Comparison of ENCODE assay signal across 8 mouse cellular contexts in genomic region chr1:90691157-90691594, GRCm38 (mm10).
A peak's percentile ranks its signal among the peaks of the same experiment; 100 is the strongest.
DNase-seq lines count a peak whose midpoint lies in the region; ATAC-seq lines count a peak whose summit lies in the region.

No protein-coding gene starts in this region.

- intact Hi-C loops in left cerebral cortex, postnatal 14 days (cut with DNase I): no loop called here

- no peak for DNase-seq in cerebellum, adult 11-12 months
- DNase-seq in testis, postnatal 10 days (ENCODE audit: low spot score): peak; percentile 49
- no peak for DNase-seq in testis, postnatal 14 days (ENCODE audit: low spot score)
- DNase-seq in left cerebral cortex, postnatal 14 days (ENCODE audit: low spot score in 2 of 2): peak; percentile 24 to 52
- DNase-seq in retina, embryonic 14.5 days (ENCODE audit: low spot score): no peak
- DNase-seq in gastrocnemius, adult 8-10 months (ENCODE audit: low spot score in 2 of 2): no peak

- ATAC-seq in cerebellum, adult (ENCODE audit: insufficient number of reproducible peaks, low FRiP score, low TSS enrichment): 0 out of 2 replicates have a peak, but pooled peaks have one; percentile 26
- no peak for ATAC-seq in erythroblast, adult 5-6 weeks (replicated peaks; ENCODE audit: low FRiP score, poor library complexity, severe bottlenecking)

Comparison
In these comparisons a context has a peak if more than half of its experiments do, and no peak if none do; other contexts are left out.
1. DNase-seq: peak in testis, postnatal 10 days (single experiment) and left cerebral cortex, postnatal 14 days (2 of 2); none in cerebellum, adult 11-12 months (single experiment), testis, postnatal 14 days (single experiment), retina, embryonic 14.5 days (single experiment) and gastrocnemius, adult 8-10 months (0 of 2).